In the genomic region with DNA sequence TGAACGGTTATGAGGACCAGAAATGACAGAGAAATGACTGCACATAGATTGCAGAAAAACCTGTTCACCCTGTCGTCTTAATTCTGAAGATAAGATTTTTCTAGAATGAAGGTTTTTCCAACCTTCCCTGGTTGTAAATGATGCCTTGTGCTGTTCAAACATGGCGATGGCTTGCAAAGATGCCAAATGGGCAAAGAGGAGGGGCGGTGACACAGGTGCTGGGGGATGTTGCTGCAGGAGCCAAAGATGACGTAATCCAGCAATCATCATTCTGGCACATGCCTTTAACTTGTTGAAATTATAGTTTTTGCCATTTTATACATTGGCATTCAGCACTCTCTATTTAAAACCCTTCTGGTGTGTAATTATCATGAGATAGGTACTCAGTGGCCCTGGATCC, we compare ENCODE assay signal across 22 mouse cellular contexts.
"Had no signal": no experiment of that assay in that cellular context is flagged by ENCODE, and none has a peak within 500 bp of the region (broad histone marks: within the 10 kb centered on the region; RNA-seq: fewer than 3 reads in every experiment).

No protein-coding gene starts in this region.

- H3K36me3 ChIP-seq: kidney, embryonic 15.5 days; limb, embryonic 10.5 days; limb, embryonic 13.5 days; liver, embryonic 12.5 days; liver, embryonic 15.5 days; lung, embryonic 15.5 days; neural tube, embryonic 13.5 days; stomach, embryonic 15.5 days had no signal

- H3K9me3 ChIP-seq: kidney, embryonic 15.5 days; limb, embryonic 10.5 days; limb, embryonic 13.5 days; liver, embryonic 12.5 days; liver, embryonic 15.5 days; lung, embryonic 15.5 days; neural tube, embryonic 13.5 days; stomach, embryonic 15.5 days had no signal

- H3K9ac ChIP-seq: kidney, embryonic 15.5 days; limb, embryonic 13.5 days; liver, embryonic 12.5 days; liver, embryonic 15.5 days; lung, embryonic 15.5 days; neural tube, embryonic 13.5 days; stomach, embryonic 15.5 days had no signal

- H3K4me1 ChIP-seq: kidney, embryonic 15.5 days; limb, embryonic 10.5 days; limb, embryonic 13.5 days; liver, embryonic 15.5 days; lung, embryonic 15.5 days; neural tube, embryonic 13.5 days; stomach, embryonic 15.5 days had no signal

- H3K4me3 ChIP-seq: kidney, embryonic 15.5 days; limb, embryonic 10.5 days; limb, embryonic 13.5 days; liver, embryonic 12.5 days; liver, embryonic 15.5 days; lung, embryonic 15.5 days; myocyte; neural tube, embryonic 13.5 days; stomach, embryonic 15.5 days had no signal

- DNase-seq: kidney, adult 8-10 months; kidney, postnatal 10 days; kidney, postnatal 36 days; layer of hippocampus, postnatal 36 days; liver; lung, adult 18-20 months; lung, postnatal 10 days; lung, postnatal 4 days; midbrain, embryonic 14.5 days; right cerebral cortex, postnatal 25 days; spleen, adult 18-20 months; thymus, postnatal 25 days had no signal

- H3K27me3 ChIP-seq: kidney, embryonic 15.5 days; limb, embryonic 13.5 days; liver, embryonic 12.5 days; liver, embryonic 15.5 days; lung, embryonic 15.5 days; neural tube, embryonic 13.5 days; stomach, embryonic 15.5 days had no signal

- H3K4me2 ChIP-seq: kidney, embryonic 15.5 days; limb, embryonic 13.5 days; liver, embryonic 12.5 days; liver, embryonic 15.5 days; lung, embryonic 15.5 days; midbrain, embryonic 11.5 days; neural tube, embryonic 13.5 days; stomach, embryonic 15.5 days had no signal

- H3K27ac ChIP-seq: kidney, embryonic 15.5 days; limb, embryonic 10.5 days; limb, embryonic 13.5 days; liver, embryonic 12.5 days; liver, embryonic 15.5 days; lung, embryonic 15.5 days; neural tube, embryonic 13.5 days; stomach, embryonic 15.5 days had no signal
